Mouse (Mus musculus) kidney, embryonic 16.5 days (tissue): ENCODE results near the gene Maea. TPM values are rescaled to one million over a fixed set of nuclear protein-coding genes. Genes with fewer than 3 reads are reported as not detected.
A peak's percentile ranks its signal among the peaks of the same experiment; 100 is the strongest.

Experiments
- ATAC-seq: fragments of 200-750 bp; cut with Nextera tagmentation; 2 replicates; pipeline ENCODE4 v1.8.0; 2017; ENCODE audit warnings: moderate TSS enrichment; ENCODE audit not compliant: low FRiP score, low TSS enrichment
- H3K27ac ChIP-seq: fragments of 300-500 bp; sonication (generic); 2 replicates; pipeline ENCODE4 v1.5.1; 2014; ENCODE audit warnings: low read length
- H3K27me3 ChIP-seq: fragments of 300-500 bp; sonication (generic); 2 replicates; pipeline ENCODE4 v1.6.1; 2014; ENCODE audit warnings: low read length, control low read depth, mixed read lengths; ENCODE audit not compliant: insufficient read depth
- H3K36me3 ChIP-seq: fragments of 300-500 bp; sonication (generic); 2 replicates; pipeline ENCODE4 v1.6.1; 2014; ENCODE audit warnings: low read length, control low read depth, mixed read lengths; ENCODE audit not compliant: insufficient read depth
- H3K4me1 ChIP-seq: fragments of 300-500 bp; sonication (generic); 2 replicates; pipeline ENCODE4 v1.6.1; 2014; ENCODE audit warnings: low read length, control low read depth, mixed read lengths; ENCODE audit not compliant: insufficient read depth
- H3K4me2 ChIP-seq: fragments of 300-500 bp; sonication (generic); replicated peaks from 2 replicates; pipeline ENCODE4 v1.6.1; 2014; ENCODE audit warnings: low read depth, low read length
- H3K4me3 ChIP-seq: fragments of 300-500 bp; sonication (generic); 2 replicates; pipeline ENCODE4 v1.5.1; 2014; ENCODE audit warnings: mild to moderate bottlenecking, low read length
- H3K9ac ChIP-seq: fragments of 300-500 bp; sonication (generic); replicated peaks from 2 replicates; pipeline ENCODE4 v1.6.1; 2014; ENCODE audit warnings: low read length
- H3K9me3 ChIP-seq: fragments of 300-500 bp; sonication (generic); 2 replicates; pipeline ENCODE4 v1.6.1; 2016; ENCODE audit warnings: low read length, control low read depth
- WGBS: fragments of 180-500 bp; shearing (Covaris S2); extraction: QIAGEN DNeasy Blood & Tissue Kit; methylation state at CpG from one replicate; pipeline ENCODE4 v1.1.7; 2014; 5-methylcytosine and 5-hydroxymethylcytosine counted together
- polyA plus RNA-seq: library from polyadenylated mRNA; unstranded; fragments of >200 nt; fragmentation: Nextera tagmentation; extraction: Ambion mirVana; gene quantifications from 2 replicates; pipeline ENCODE4 v1.2.1, GENCODE M21; 2015

The Maea gene
- polyA plus RNA-seq, 1 experiment from 2014 or later, result 154 TPM

- 0% methylated on average over 21 of the region's 21 CpGs for WGBS
- Histone ChIP-seq H3K9ac (peak overlapping the region; percentile 84), H3K4me2 (peak overlapping the region; percentile 86), H3K4me3 (peak overlapping the region; percentile 78), H3K9me3 (no peaks in the 10 kb centered on the region), H3K36me3 (peaks cover 10% of the 10 kb centered on the region), H3K4me1 (peaks cover 13% of the 10 kb centered on the region), H3K27me3 (no peaks in the 10 kb centered on the region), H3K27ac (peak overlapping the region; percentile 98)
- peak; percentile 21; the same call in 1 of the 2 replicates for ATAC-seq
These were observed 42.5 kb downstream of the Maea start for GRCm38 (mm10) chr5:33377801-33378301.

GRCm38 (mm10) chr5:33378302-33378854 lies 43.1 kb downstream of the Maea start, which contains the start of gene Uvssa:
Uvssa (plus strand) TSS chr5:33378549.
- ATAC-seq, result peak; percentile 99
- WGBS, result under 1% methylated on average over 46 of the region's 46 CpGs
- peak within 1 kb of the TSS; percentile 86 for H3K4me2 ChIP-seq
- H3K36me3 ChIP-seq, result peaks cover 6% of the 10 kb centered on the region; the same call in 1 of the 2 replicates
- H3K27ac ChIP-seq, result peak within 1 kb of the TSS; percentile 98
- H3K27me3 ChIP-seq, result no peaks in the 10 kb centered on the region
- no peaks in the 10 kb centered on the region for H3K9me3 ChIP-seq
- peak within 1 kb of the TSS; percentile 78 for H3K4me3 ChIP-seq
- H3K4me1 ChIP-seq, result peaks cover 13% of the 10 kb centered on the region
- peak within 1 kb of the TSS; percentile 84 for H3K9ac ChIP-seq

DNA sequence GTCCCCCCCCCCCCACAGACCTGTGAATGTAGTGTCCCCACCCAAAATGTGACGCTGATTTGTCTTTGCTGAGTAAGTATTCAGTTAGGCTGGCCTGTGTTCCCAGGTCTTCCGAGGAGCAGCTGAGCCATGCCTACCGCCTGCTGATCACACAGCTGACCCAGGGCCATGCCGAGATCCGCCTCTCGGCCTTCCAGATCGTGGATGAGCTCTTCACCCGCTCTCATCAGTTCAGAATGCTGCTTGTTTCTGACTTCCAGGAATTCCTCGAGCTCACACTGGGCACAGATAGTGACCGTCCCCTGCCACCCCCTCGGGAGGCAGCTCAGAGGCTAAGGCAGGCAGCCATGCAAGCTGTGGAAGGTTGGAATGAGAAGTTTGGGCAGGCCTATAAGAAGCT lies 52.2 kb downstream of the Maea start:
- no peak for ATAC-seq
- WGBS, result 85% methylated on average over 11 of the region's 11 CpGs
- Histone ChIP-seq H3K9me3 (no peaks in the 10 kb centered on the region), H3K4me3 (no peak overlapping the region), H3K9ac (no peak overlapping the region), H3K27me3 (no peaks in the 10 kb centered on the region), H3K4me1 (no peaks in the 10 kb centered on the region), H3K4me2 (no peak overlapping the region), H3K27ac (no peak overlapping the region), H3K36me3 (peaks cover 13% of the 10 kb centered on the region)

DNA sequence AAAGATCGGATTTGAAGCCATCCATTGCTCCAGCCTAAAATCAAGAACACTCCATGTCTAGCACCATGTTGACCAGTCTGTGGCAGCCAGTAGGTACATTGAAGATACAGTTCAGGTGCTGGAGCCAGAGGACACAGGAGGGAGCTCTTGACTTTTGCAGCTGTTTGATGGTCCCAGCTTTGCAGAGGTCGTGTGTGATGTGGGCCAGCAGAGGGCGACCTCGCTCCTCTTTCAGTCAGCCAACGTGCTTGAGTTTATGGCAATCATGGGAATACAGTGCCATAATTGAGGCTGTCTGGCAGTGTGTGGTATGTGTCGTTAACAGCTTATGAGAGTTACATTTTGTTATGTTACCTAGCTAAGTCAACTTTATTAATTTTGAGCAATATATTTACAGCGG lies 58.5 kb downstream of the Maea start:
- H3K9ac ChIP-seq, result no peak overlapping the region
- 13% methylated on average over 7 of the region's 7 CpGs for WGBS
- ATAC-seq, result peak; percentile 61
- no peaks in the 10 kb centered on the region for H3K27me3 ChIP-seq
- H3K36me3 ChIP-seq, result peaks cover 8% of the 10 kb centered on the region; the same call in 1 of the 2 replicates
- no peaks in the 10 kb centered on the region for H3K9me3 ChIP-seq
- no peak overlapping the region for H3K4me3 ChIP-seq
- no peak overlapping the region for H3K4me2 ChIP-seq
- H3K27ac ChIP-seq, result no peak overlapping the region
- H3K4me1 ChIP-seq, result no peaks in the 10 kb centered on the region

GRCm38 (mm10) chr5:33395693-33396092 lies 60.4 kb downstream of the Maea start:
- Histone ChIP-seq H3K36me3 (peaks cover 8% of the 10 kb centered on the region; the same call in 1 of the 2 replicates), H3K4me3 (no peak overlapping the region), H3K27ac (no peak overlapping the region), H3K9me3 (no peaks in the 10 kb centered on the region), H3K27me3 (no peaks in the 10 kb centered on the region), H3K4me1 (no peaks in the 10 kb centered on the region), H3K9ac (no peak overlapping the region), H3K4me2 (no peak overlapping the region)
- WGBS, result 91% methylated on average over 11 of the region's 11 CpGs
- no peak for ATAC-seq

- Histone ChIP-seq H3K9ac (no peak overlapping the region), H3K4me3 (no peak overlapping the region), H3K27ac (no peak overlapping the region), H3K4me1 (no peaks in the 10 kb centered on the region), H3K4me2 (no peak overlapping the region), H3K36me3 (peaks cover 5% of the 10 kb centered on the region; the same call in 1 of the 2 replicates), H3K27me3 (no peaks in the 10 kb centered on the region), H3K9me3 (no peaks in the 10 kb centered on the region)
- no peak for ATAC-seq
- WGBS, result 89% methylated on average over 7 of the region's 7 CpGs
These were observed 61.5 kb downstream of the Maea start for GRCm38 (mm10) chr5:33396828-33397227.

DNA sequence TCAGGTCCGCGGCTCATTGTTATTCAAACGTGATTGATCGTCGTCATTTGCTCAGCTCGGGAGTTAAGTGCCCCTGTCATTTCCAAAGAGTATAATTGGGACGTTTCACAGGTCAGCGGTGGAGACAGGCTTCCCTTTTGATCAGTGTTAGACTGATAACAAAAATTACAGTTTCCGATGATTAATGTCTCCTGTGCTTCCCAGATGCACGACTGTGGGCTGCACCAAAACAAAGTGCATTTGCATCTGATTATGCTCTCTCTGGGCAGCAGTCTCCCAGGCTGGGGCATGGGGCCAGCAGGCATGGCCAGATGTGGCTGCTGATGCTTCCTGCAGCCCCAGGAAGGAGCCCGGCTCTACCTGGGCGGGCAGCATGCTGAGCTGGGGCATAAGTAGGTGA lies 65.5 kb downstream of the Maea start:
- Histone ChIP-seq H3K27ac (no peak overlapping the region), H3K4me2 (no peak overlapping the region), H3K4me3 (no peak overlapping the region), H3K36me3 (no peaks in the 10 kb centered on the region), H3K9ac (no peak overlapping the region), H3K9me3 (no peaks in the 10 kb centered on the region), H3K27me3 (no peaks in the 10 kb centered on the region), H3K4me1 (no peaks in the 10 kb centered on the region)
- 56% methylated on average over 12 of the region's 12 CpGs for WGBS
- ATAC-seq, result no peak

DNA sequence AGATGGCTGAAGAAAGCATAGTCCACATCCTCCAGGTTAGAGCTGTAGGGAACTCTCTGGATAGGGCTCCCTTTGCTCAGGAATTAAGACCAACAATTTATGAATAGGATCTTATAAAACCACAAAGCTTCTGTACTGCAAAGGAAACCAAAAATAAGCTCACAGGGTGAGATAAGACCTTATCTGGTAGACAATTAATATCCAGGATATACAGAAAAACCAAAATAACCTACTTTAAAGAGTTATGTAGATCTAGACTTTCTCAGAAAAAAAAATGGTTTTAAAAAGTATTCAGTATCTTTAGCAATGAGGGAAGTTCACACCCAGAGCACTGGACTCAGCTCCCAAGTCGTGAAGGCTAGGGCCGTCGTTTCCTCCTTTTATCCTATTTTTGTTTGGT lies 85.0 kb downstream of the Maea start:
- ATAC-seq, result no peak
- no peak overlapping the region for H3K4me2 ChIP-seq
- no peaks in the 10 kb centered on the region for H3K9me3 ChIP-seq
- peaks cover 2% of the 10 kb centered on the region for H3K27me3 ChIP-seq
- no peak overlapping the region for H3K27ac ChIP-seq
- WGBS, result 73% methylated on average over 3 of the region's 3 CpGs
- H3K4me1 ChIP-seq, result no peaks in the 10 kb centered on the region
- H3K36me3 ChIP-seq, result no peaks in the 10 kb centered on the region
- H3K9ac ChIP-seq, result no peak overlapping the region
- H3K4me3 ChIP-seq, result no peak overlapping the region

Other genes starting within 250 kb of the Maea start
- 18.3 and 20.8 TPM in 2 replicates for gene Slc5a1, start 231.3 kb upstream of the Maea start, polyA plus RNA-seq
- gene Spon2, start 117.1 kb upstream of the Maea start, polyA plus RNA-seq, result 7.9 and 10.9 TPM in 2 replicates
- 312 and 350 TPM in 2 replicates for gene Ctbp1, start 60.5 kb upstream of the Maea start, polyA plus RNA-seq
- gene Uvssa, start 43.0 kb downstream of the Maea start, polyA plus RNA-seq, result 9.2 and 9.5 TPM in 2 replicates
- gene Nkx1-1, start 98.5 kb downstream of the Maea start, polyA plus RNA-seq, result not detected in 2 replicates